Mouse (Mus musculus) heart, embryonic 16.5 days (tissue): ENCODE data around the gene Mog. TPM values are rescaled to one million over a fixed set of nuclear protein-coding genes. Genes with fewer than 3 reads are reported as not detected.

Source experiments
- ATAC-seq: fragments of 200-750 bp; cut with Nextera tagmentation; replicated peaks from 2 replicates; pipeline ENCODE4 v1.8.0; 2017; ENCODE audit warnings: moderate number of reproducible peaks; ENCODE audit not compliant: insufficient read depth, low FRiP score; ENCODE audit errors: extremely low read depth
- H3K27ac ChIP-seq: fragments of 300-500 bp; sonication (generic); 2 replicates; pipeline ENCODE4 v1.5.1; 2014; ENCODE audit warnings: mild to moderate bottlenecking, low read length, control low read depth, moderate library complexity
- H3K27me3 ChIP-seq: fragments of 300-500 bp; sonication (generic); 2 replicates; pipeline ENCODE4 v1.6.1; 2014; ENCODE audit warnings: low read length, mixed read lengths; ENCODE audit not compliant: control insufficient read depth, insufficient read depth
- H3K36me3 ChIP-seq: fragments of 300-500 bp; sonication (generic); 2 replicates; pipeline ENCODE4 v1.6.1; 2014; ENCODE audit not compliant: control insufficient read depth, insufficient read depth
- H3K4me1 ChIP-seq: fragments of 300-500 bp; sonication (generic); 2 replicates; pipeline ENCODE4 v1.6.1; 2014; ENCODE audit warnings: low read length, mixed read lengths; ENCODE audit not compliant: control insufficient read depth, insufficient read depth
- H3K4me2 ChIP-seq: fragments of 300-500 bp; sonication (generic); 2 replicates; pipeline ENCODE4 v1.6.1; 2014; ENCODE audit warnings: low read depth, mild to moderate bottlenecking, control low read depth, low read length
- H3K4me3 ChIP-seq: fragments of 300-500 bp; sonication (generic); 2 replicates; pipeline ENCODE4 v1.5.1; 2014; ENCODE audit warnings: mild to moderate bottlenecking, control low read depth, low read length
- H3K9ac ChIP-seq: fragments of 300-500 bp; sonication (generic); 2 replicates; pipeline ENCODE4 v1.6.1; 2014; ENCODE audit warnings: low read length, control low read depth
- H3K9me3 ChIP-seq: fragments of 300-500 bp; sonication (generic); replicated peaks from 2 replicates; pipeline ENCODE4 v1.6.1; 2016; ENCODE audit warnings: low read length; ENCODE audit not compliant: control insufficient read depth
- WGBS: fragments of 180-500 bp; shearing (Covaris S2); extraction: QIAGEN DNeasy Blood & Tissue Kit; methylation state at CpG from one replicate; pipeline ENCODE4 v1.1.7; 2014; 5-methylcytosine and 5-hydroxymethylcytosine counted together
- polyA plus RNA-seq: library from polyadenylated mRNA; unstranded; fragments of >200 nt; fragmentation: Nextera tagmentation; extraction: Ambion mirVana; gene quantifications from 2 replicates; pipeline ENCODE4 v1.2.1, GENCODE M21; 2015

Gene Mog
- polyA plus RNA-seq, 1 experiment from 2014 or later = not detected

GRCm38 (mm10) chr17:36972791-36973190 lies 50.4 kb downstream of the Mog start:
- H3K27ac ChIP-seq = no peak overlapping the region
- no peak for ATAC-seq
- no peak overlapping the region for H3K4me2 ChIP-seq
- no peak overlapping the region for H3K9ac ChIP-seq
- no peaks in the 10 kb centered on the region for H3K4me1 ChIP-seq
- WGBS = 64% methylated on average over 3 of the region's 3 CpGs
- H3K27me3 ChIP-seq = no peaks in the 10 kb centered on the region
- no peaks in the 10 kb centered on the region for H3K36me3 ChIP-seq
- H3K4me3 ChIP-seq = no peak overlapping the region
- H3K9me3 ChIP-seq = no peaks in the 10 kb centered on the region

DNA sequence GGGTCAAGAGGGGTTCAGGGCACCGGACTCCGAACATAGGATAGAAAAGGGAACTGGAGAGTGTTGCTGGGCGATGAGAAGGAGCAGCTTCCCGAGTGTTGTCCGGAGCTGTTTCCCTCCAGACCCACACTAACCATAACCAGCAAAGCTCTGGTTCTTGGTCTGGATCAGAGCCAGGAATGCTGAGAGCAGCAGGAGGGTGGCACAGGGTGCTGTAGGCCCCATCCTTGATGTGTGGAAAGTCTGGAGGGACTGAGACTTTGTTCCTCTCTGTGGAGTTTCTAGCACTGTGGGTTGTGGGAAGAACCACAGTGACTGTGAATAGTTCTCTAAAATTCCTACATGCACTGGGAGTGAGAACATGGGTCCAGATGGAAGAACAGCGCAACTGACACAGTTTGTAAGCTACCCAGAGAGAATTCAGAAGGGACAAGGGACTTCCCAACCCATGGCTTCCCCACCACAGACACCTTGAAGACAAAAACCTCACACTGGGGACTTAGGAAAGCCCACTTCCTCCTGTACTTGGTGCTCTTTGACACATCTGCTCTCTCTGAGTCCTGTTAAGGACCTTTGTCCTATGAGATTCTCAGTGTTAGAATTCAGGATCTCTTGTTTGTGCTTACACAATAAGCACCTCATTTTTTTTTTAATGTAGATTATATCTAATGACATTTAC lies 51.9 kb downstream of the Mog start:
- no peaks in the 10 kb centered on the region for H3K27me3 ChIP-seq
- H3K4me3 ChIP-seq = no peak overlapping the region
- no peaks in the 10 kb centered on the region for H3K4me1 ChIP-seq
- no peaks in the 10 kb centered on the region for H3K36me3 ChIP-seq
- no peak for ATAC-seq
- H3K9ac ChIP-seq = no peak overlapping the region
- no peaks in the 10 kb centered on the region for H3K9me3 ChIP-seq
- H3K4me2 ChIP-seq = no peak overlapping the region
- WGBS = 83% methylated on average over 6 of the region's 6 CpGs
- H3K27ac ChIP-seq = no peak overlapping the region

DNA sequence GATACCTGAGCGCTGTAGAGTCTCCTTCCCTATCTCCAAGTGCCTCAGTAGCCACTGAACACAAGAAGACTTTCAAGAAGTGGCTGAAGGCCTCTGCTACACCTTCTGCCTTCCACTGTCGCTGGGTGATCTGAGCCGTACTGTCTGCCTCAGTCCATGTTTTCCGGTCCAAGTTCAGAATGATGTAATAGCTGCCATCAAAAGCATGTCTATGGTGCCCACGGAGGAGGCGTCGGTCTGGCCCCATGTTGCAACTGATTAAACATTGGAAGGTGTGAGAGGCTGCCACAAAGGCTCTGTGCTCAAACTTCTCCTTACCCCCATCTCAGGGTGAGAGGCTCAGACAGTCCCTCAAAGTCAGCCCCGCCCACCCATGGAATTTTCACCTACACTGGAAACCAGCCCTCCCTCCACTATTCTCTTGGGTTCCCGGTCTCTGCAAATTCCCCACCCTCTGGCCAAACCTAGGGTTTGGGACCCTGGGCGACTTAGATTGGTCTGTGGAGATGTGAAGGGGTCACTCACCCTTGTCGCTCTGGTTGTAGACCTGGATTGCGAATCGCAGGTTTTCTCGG lies 52.8 kb downstream of the Mog start:
- Histone ChIP-seq H3K27ac (no peak overlapping the region), H3K36me3 (no peaks in the 10 kb centered on the region), H3K4me2 (no peak overlapping the region), H3K9ac (no peak overlapping the region), H3K4me3 (no peak overlapping the region), H3K27me3 (no peaks in the 10 kb centered on the region), H3K9me3 (no peaks in the 10 kb centered on the region), H3K4me1 (no peaks in the 10 kb centered on the region)
- no peak for ATAC-seq
- 76% methylated on average over 14 of the region's 14 CpGs for WGBS

GRCm38 (mm10) chr17:36966875-36967274 lies 56.3 kb downstream of the Mog start:
- ATAC-seq = no peak
- Histone ChIP-seq H3K4me3 (no peak overlapping the region), H3K27me3 (no peaks in the 10 kb centered on the region), H3K4me1 (no peaks in the 10 kb centered on the region), H3K27ac (no peak overlapping the region), H3K36me3 (peaks cover 4% of the 10 kb centered on the region; the same call in 1 of the 2 replicates), H3K9me3 (no peaks in the 10 kb centered on the region), H3K9ac (no peak overlapping the region), H3K4me2 (no peak overlapping the region)
- WGBS = 74% methylated on average over 1 of the region's 1 CpGs

- Histone ChIP-seq H3K4me1 (peaks cover 10% of the 10 kb centered on the region), H3K27ac (no peak overlapping the region), H3K4me3 (no peak overlapping the region), H3K36me3 (peaks cover 8% of the 10 kb centered on the region), H3K4me2 (no peak overlapping the region), H3K9ac (no peak overlapping the region), H3K27me3 (no peaks in the 10 kb centered on the region), H3K9me3 (no peaks in the 10 kb centered on the region)
- 80% methylated on average over 1 of the region's 1 CpGs for WGBS
- ATAC-seq = no peak
Measured at GRCm38 (mm10) chr17:36961125-36961524, 62.1 kb downstream of the Mog start.

Other genes starting within 250 kb of the Mog start
- gene H2-M10.6, start 211.2 kb downstream of the Mog start, polyA plus RNA-seq = not detected in 2 replicates
- 23.5 and 23.7 TPM in 2 replicates for gene Trim26, start 186.3 kb downstream of the Mog start, polyA plus RNA-seq
- 0.13 TPM in 1 of 2 replicates, not detected in the other for gene Trim15, start 156.2 kb downstream of the Mog start, polyA plus RNA-seq
- gene Trim10, start 153.8 kb downstream of the Mog start, polyA plus RNA-seq = 5.8 and 6.1 TPM in 2 replicates
- gene Trim40, start 133.3 kb downstream of the Mog start, polyA plus RNA-seq = 0.11 TPM in 1 of 2 replicates, not detected in the other
- 0.13 TPM in 1 of 2 replicates, not detected in the other for gene Trim31, start 125.3 kb downstream of the Mog start, polyA plus RNA-seq
- 0.22 and 0.40 TPM in 2 replicates for gene Rnf39, start 80.5 kb downstream of the Mog start, polyA plus RNA-seq
- gene Ppp1r11, start 71.7 kb downstream of the Mog start, polyA plus RNA-seq = 81.2 and 81.4 TPM in 2 replicates
- 41.6 and 43.7 TPM in 2 replicates for gene Znrd1, start 64.8 kb downstream of the Mog start, polyA plus RNA-seq
- gene Znrd1as, start 64.8 kb downstream of the Mog start, polyA plus RNA-seq = 7.8 and 9.3 TPM in 2 replicates
- gene 2410137M14Rik, start 42.2 kb downstream of the Mog start, polyA plus RNA-seq = not detected in 2 replicates
- gene H2-M5, start 33.9 kb downstream of the Mog start, polyA plus RNA-seq = 0.30 and 0.37 TPM in 2 replicates
- gene Zfp57, start 22.2 kb downstream of the Mog start, polyA plus RNA-seq = 30.3 and 31.9 TPM in 2 replicates
- gene Gabbr1, start 22.6 kb upstream of the Mog start, polyA plus RNA-seq = 3.7 and 4.1 TPM in 2 replicates
- gene Olfr90, start 65.1 kb upstream of the Mog start, polyA plus RNA-seq = not detected in 2 replicates
- not detected in 2 replicates for gene Olfr91, start 74.9 kb upstream of the Mog start, polyA plus RNA-seq
- not detected in 2 replicates for gene Olfr92, start 96.7 kb upstream of the Mog start, polyA plus RNA-seq
- gene Olfr93, start 138.1 kb upstream of the Mog start, polyA plus RNA-seq = not detected in 2 replicates
- gene Ubd, start 170.5 kb upstream of the Mog start, polyA plus RNA-seq = 2.8 and 5.6 TPM in 2 replicates
- gene Olfr94, start 177.6 kb upstream of the Mog start, polyA plus RNA-seq = not detected in 2 replicates
- gene Olfr95, start 189.7 kb upstream of the Mog start, polyA plus RNA-seq = not detected in 2 replicates
- not detected in 2 replicates for gene Olfr96, start 196.7 kb upstream of the Mog start, polyA plus RNA-seq
- not detected in 2 replicates for gene Olfr97, start 213.9 kb upstream of the Mog start, polyA plus RNA-seq
- not detected in 2 replicates for gene Olfr98, start 240.4 kb upstream of the Mog start, polyA plus RNA-seq
- gene H2-M3, start 246.8 kb upstream of the Mog start, polyA plus RNA-seq = 2.9 TPM in 2 replicates